Mouse (Mus musculus) adrenal gland (tissue): ENCODE results near the gene Donson.

Source experiments
- intact Hi-C: fragments of 180-260 bp; cut with DNase I; formaldehyde crosslinking; loops from one replicate; pipeline ENCODE4 v1.15.1; 2025

Donson gene

DNA sequence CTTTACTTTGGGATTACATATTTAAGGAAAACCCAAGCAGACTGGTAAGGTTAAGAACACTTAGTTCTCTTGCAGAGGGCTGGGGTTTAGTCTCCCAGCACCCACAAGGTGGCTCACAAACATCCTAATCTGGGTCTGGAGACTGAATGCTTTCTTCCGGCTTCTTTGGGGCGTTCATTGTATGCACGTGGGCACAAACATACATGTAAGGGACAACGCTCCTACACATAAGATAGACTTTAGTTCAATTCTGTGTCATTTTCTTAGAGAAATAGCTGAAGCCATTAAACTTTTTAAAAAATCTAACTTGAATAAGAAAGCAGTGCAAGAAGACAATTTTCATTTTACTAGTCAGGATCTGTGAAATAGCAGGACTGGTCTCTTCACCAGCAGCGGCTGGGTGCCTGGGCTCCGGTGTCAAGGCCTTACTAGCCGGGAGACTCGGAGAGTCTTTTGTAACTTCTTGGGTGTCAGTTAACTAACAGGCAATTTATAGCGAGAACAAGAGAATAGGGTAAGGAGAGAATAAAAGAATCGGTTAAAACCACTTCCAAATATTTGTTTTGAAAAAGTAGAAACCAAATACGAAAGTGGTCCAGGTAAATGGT lies 42.5 kb downstream of the Donson start:
- intact Hi-C loops: loop anchor here (5.0 kb wide), 1 partner anchor 49 kb away; the partner anchor contains the start of gene Tmem50b

DNA sequence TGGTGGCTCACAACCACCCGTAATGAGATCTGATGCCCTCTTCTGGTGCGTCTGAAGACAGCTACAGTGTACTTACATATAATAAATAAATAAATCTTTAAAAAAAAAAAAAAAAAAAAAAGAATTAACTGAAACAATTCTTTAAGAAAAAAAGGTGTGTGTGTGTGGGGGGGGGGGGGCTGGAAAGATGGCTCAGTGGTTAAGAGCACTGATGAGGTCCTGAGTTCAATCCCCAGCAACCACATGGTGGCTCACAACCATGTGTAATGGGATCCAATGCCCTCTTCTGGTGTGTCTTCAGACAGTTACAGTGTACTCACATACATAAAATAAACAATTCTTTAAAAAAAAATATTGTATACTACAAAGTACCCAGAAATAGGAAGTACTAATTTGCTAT lies 43.1 kb downstream of the Donson start:
- intact Hi-C loops: loop anchor here (5.0 kb wide), 1 partner anchor 48 kb away; the partner anchor contains the start of gene Tmem50b

DNA sequence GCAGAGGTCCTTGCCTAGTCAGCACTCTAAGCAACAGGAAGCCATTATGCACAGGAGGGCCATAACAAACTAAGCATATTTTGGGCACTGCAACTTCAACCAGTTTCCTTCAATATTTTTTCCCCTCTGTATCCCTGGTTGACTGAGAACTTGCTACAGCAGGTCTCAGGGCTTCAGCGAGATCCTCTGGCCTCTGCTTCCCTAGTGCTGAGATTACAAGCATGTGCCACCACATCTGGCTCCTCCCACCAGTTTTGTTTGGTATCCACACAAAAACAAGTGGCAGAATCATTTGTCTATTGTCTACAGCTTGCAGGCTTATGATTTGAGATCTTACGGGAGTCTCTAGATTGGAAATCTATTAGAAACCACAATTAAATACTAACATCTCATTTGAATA lies 43.7 kb downstream of the Donson start:
- intact Hi-C loops: loop anchor here (5.0 kb wide), 1 partner anchor 48 kb away; the partner anchor contains the start of gene Tmem50b

DNA sequence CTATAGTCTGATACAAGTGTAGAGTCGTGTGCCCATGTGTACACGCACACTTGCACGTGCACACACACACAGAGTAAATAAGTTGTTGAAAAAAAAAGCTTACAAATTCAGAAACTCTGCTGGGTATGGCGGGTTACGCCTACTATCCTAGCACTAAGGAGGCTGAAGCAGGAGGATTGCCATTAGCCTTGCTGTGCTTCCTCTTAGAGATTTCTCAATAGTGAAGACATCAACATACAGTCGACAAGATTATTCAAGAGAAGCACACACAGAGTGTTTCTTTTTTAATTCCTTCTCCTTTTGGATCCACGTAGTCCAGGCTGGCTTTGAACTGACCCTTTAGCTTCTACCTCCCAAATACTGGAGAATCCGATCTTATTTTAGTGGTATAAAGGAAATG lies 48.4 kb downstream of the Donson start:
- intact Hi-C loops: no loop called here

DNA sequence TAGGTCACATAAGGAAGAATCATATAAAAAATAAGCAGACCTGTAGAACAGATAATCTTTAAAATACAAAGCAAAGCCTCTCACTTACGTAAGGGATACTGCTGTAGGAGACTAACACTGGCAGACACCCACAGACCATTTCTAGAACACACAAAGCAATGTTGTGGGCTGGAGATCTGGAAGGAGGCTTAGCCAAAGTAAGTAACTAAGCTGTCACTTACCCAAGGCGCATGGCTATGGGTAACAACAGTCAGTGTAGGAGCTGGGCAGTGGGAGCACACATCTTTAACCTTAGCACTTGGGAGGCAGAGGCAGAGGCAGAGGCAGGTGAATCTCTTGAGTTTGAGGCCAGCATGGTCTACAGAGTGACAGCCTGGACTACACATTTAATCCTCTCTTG lies 48.9 kb downstream of the Donson start:
- intact Hi-C loops: no loop called here

DNA sequence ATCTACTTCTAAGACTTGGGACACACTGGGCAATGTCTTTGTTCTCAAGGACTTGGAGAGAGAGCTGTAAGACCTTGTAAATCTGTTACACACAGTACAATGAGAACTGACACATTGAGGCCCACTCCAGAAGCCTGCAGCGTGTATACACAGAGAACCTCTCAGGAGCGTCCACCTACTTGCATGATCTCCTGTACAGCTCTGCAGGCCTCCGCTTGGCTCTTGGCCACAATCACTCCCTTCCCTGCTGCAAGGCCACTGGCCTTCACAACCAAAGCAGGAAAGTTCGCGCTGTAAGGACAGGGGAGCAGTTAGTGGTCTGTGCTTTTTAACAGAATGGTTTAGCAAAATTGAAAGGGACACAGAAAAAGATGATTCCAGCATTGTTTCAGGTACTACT lies 49.4 kb downstream of the Donson start:
- intact Hi-C loops: no loop called here

DNA sequence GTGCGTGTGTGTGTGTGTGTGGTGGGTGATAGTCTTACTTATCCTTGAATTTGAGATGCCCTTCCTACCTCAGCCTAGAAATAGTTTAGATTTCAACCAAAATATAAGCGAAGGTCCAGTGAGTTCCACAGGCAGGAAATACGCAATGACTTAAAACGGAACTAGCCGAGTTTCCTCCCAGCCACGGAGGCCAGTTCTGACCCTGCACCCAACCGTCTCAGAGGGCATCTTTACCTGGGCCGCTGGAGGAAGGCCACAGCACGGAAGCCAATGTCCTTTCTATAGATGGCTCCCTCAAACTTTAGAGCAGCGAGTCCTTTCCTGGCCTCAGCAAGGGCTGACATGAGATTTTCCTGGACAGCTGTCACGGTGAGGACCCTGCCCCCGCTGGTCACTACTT lies 54.9 kb downstream of the Donson start:
- intact Hi-C loops: no loop called here

DNA sequence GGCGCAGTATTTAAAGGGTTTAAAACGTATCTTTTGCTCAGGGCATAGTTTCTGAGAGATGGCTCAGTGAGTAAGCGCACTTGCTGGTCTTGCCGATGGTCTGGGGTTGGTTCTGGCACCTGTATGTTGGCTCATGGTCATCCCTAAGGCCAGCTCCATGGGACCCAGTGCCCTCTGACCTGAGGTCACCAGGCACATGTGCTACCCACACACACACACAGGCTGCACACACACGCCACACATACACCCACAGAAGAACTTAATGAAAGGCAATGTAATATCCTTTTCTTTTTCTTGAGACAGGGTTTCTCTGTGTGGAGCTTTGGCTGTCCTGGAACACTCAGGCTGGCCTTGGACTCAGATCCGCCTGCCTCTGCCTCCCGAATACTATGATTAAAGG lies 55.6 kb downstream of the Donson start:
- intact Hi-C loops: no loop called here

DNA sequence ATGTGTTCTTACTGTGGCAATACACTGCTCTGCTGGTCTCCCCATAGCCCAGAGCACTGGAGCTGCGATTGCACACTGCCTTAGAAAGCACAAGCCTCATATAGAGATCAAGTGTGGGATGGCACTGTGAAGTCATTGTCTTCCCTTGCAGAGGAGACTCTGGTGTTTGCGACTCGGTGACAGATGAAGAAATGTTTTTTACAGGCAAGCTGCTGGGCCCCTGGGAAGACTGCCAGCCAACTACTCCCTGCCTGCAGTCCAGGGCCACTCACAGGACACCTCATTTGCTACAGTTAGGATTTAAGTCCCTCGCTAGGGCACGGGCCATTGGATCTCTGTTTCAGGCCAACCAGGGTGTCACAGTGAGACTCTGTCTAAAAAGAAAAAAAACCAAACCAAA lies 56.1 kb downstream of the Donson start:
- intact Hi-C loops: no loop called here

DNA sequence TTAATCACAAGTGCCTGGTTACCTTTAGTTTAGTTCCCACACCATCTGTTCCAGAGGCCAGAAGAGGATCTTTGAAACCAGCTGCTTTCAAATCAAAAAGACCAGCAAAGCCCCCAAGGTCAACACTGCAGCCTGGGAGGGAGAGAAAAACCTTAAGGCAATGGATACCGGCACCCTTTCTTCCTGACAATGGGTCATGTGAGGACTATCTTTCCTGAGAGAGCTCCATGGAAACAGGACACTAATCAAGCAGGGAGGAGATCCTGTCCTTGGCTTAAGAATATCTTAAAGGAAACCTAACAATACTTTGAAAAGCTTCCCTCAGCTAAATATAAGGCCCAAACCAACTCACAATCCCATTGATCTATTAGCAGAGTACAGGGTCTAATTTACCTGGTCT lies 58.0 kb downstream of the Donson start:
- intact Hi-C loops: no loop called here

DNA sequence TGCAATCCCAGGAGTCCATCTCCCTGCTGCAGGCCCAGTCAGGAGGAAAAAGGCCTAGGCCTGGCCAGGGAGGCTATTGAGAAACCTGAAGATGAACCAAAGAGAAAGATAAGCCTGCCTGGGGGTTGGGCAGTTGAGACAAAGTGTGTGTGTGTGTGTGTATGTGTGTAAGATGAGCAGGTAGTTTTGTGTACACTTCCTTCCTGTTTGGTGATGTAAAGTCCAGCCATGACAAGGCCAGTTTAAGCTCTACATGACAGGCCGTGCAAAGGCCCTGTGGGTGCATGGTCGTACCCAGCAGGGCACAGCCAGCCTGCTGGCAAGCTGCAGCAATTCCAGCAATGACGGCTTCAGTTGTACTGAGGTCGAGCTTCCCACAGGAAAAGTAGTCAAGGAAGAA lies 58.8 kb downstream of the Donson start:
- intact Hi-C loops: no loop called here

DNA sequence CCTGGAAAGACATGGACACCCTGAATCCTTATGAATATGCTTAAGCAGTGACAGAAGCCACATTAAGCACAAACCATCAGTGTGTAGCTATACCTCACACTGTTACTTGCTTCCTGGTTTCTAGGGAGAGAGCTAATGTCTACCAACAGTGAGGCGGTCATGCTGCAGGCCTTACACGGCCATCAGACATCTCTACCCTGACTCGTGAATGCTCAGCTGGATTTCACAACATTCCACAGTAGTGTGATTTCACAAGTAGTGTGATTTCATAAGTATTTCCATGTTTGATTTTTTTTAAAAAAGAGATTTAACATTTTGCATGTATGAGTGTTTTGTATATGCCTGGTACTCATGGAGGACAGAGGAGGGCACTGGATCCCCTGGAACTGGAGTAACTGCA lies 59.9 kb downstream of the Donson start:
- intact Hi-C loops: no loop called here

DNA sequence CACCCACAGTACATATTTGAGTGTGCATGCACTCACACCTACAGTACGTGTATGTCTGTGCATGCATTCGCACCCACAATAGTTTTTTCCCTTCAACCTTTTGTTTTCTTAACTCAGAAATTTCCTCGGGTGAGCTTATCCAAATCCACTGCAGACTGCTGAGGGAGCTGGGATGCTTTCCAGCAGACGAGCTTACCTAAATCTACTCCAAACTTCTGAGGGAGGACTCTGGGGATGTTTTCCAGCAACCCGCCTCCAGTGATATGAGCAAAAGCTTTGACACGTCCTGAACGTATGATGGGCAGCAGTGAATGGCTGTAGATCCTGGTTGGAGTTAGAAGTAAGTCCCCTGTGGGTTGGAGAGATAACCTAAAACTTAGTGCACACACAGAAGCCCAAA lies 60.7 kb downstream of the Donson start:
- intact Hi-C loops: no loop called here
